Mouse (Mus musculus) midbrain, embryonic 10.5 days (tissue): ENCODE measurements at regions not wholly inside any gene's neighbourhood (a gene's known extent, or its start where the extent isn't known, plus 50 kb on each side); places are given as distances from the start of the nearest gene placed in this dataset.
A peak's percentile ranks its signal among the peaks of the same experiment; 100 is the strongest.

Source experiments
- DNase-seq: peaks from one replicate; pipeline ENCODE4 v3.0.0-alpha.2; 2017; ENCODE audit warnings: low spot score
- H3K27ac ChIP-seq: fragments of 300-500 bp; sonication (generic); replicated peaks from 2 replicates; pipeline ENCODE4 v1.5.1; 2016; ENCODE audit warnings: mild to moderate bottlenecking
- H3K27me3 ChIP-seq: fragments of 300-500 bp; sonication (generic); 2 replicates; pipeline ENCODE4 v1.6.1; 2016; ENCODE audit warnings: low read depth, mild to moderate bottlenecking; ENCODE audit not compliant: poor library complexity, severe bottlenecking
- H3K36me3 ChIP-seq: fragments of 300-500 bp; sonication (generic); 2 replicates; pipeline ENCODE4 v1.6.1; 2016; ENCODE audit warnings: mild to moderate bottlenecking, moderate library complexity
- H3K4me1 ChIP-seq: fragments of 300-500 bp; sonication (generic); 2 replicates; pipeline ENCODE4 v1.6.1; 2016
- H3K4me3 ChIP-seq: fragments of 300-500 bp; sonication (generic); 2 replicates; pipeline ENCODE4 v1.5.1; 2016; ENCODE audit warnings: mild to moderate bottlenecking, moderate library complexity
- H3K9me3 ChIP-seq: fragments of 300-500 bp; sonication (generic); replicated peaks from 2 replicates; pipeline ENCODE4 v1.6.1; 2016; ENCODE audit warnings: mild to moderate bottlenecking
- WGBS: fragments of 180-500 bp; shearing (Covaris S2); methylation state at CpG from one replicate; pipeline ENCODE4 v1.1.7; 2016; 5-methylcytosine and 5-hydroxymethylcytosine counted together

DNA sequence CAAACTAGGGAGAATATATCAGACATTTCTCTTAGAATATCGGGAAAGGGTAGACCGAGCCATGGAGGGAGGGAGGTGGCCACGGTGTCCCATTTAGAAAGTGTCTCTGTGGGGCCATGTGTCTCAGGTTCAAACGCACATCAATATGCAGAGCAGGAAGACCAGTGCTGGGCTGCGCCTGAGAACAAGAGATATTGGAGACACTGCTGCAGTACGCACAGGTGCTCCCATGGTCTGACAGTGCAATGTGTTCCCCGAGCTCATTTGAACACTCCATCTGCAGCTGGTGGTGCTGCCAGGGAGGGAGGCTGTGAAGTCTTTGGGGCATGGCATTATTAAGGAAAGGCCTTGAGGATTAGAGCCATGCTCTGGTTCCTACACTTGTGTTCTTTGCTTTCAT is 60.6 kb upstream of the Irf2bp2 start:
- DNase-seq = no peak
- 87% methylated on average over 7 of the region's 7 CpGs for WGBS
- Histone ChIP-seq H3K4me3 (no peak overlapping the region), H3K9me3 (no peaks in the 10 kb centered on the region), H3K27me3 (no peaks in the 10 kb centered on the region), H3K36me3 (no peaks in the 10 kb centered on the region), H3K4me1 (peaks cover 6% of the 10 kb centered on the region), H3K27ac (no peak overlapping the region)

DNA sequence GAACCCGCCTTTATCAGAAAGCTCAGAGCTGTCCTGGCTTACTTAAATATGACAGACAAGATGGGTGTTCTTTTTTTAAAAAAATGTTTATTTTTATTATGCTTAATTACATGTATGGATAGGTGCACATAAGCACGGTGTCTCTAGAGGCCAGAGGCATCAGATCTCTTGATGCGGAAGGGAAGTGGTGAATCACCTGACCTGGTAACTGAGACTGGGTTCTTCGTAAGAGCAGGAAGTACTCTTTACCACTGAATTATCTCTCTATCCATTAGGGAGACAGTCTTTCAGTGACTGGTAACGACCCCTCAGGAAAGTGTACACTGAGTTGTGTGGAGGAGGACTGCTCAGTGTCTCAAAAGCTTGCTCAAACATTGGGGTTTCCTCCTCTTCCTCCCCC is 58.4 kb upstream of the Irf2bp2 start:
- Histone ChIP-seq H3K4me1 (peaks cover 5% of the 10 kb centered on the region), H3K4me3 (no peak overlapping the region), H3K27ac (no peak overlapping the region), H3K36me3 (no peaks in the 10 kb centered on the region), H3K27me3 (no peaks in the 10 kb centered on the region), H3K9me3 (no peaks in the 10 kb centered on the region)
- WGBS = 92% methylated on average over 5 of the region's 5 CpGs
- no peak for DNase-seq

DNA sequence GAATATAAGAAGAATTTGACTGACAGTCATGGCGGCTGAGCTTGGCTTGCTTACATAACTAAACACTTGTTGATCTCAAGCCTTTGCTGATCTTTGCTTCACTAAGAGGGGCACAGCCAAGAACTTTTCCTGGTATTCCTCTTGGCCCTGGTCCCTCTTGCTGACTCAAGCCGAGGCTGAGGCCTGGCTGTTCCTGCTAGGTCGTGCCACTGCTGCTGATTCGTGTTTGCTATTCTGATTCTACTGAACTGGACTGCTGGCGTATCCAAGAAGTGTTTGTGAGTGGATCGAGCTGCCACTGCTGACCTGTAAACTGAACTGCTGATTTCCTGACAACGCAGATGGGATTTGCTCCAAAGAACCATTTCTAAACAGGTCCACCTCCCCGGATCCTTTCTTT is 57.2 kb upstream of the Irf2bp2 start:
- DNase-seq = no peak
- Histone ChIP-seq H3K36me3 (no peaks in the 10 kb centered on the region), H3K4me3 (no peak overlapping the region), H3K27ac (no peak overlapping the region), H3K27me3 (no peaks in the 10 kb centered on the region), H3K4me1 (peaks cover 9% of the 10 kb centered on the region), H3K9me3 (no peaks in the 10 kb centered on the region)
- WGBS = 89% methylated on average over 8 of the region's 8 CpGs

DNA sequence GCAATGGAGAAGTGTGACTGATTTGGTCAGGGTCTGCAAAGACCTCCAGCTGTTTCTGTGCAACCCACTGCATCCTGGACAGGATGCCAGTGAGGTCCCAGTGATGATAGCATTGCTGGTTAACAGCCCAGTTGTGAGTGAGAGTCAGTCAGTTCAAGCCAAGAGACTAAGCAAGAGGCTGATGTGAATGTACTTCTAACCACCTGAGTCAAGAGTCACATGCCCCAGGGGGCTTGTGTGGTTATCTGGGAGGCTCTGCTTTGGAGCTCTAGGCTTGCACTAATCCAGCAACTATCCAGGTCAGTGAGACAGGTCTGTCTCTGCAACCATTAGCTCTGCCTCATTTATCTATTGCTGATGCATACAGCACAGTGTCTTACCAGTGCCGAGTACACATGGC is 55.5 kb upstream of the Irf2bp2 start:
- no peaks in the 10 kb centered on the region for H3K36me3 ChIP-seq
- 91% methylated on average over 1 of the region's 1 CpGs for WGBS
- H3K4me1 ChIP-seq = 0 out of 2 replicates have a peak, but pooled peaks cover 4% of the 10 kb centered on the region
- H3K27me3 ChIP-seq = no peaks in the 10 kb centered on the region
- no peaks in the 10 kb centered on the region for H3K9me3 ChIP-seq
- H3K4me3 ChIP-seq = no peak overlapping the region
- no peak overlapping the region for H3K27ac ChIP-seq
- DNase-seq = no peak

DNA sequence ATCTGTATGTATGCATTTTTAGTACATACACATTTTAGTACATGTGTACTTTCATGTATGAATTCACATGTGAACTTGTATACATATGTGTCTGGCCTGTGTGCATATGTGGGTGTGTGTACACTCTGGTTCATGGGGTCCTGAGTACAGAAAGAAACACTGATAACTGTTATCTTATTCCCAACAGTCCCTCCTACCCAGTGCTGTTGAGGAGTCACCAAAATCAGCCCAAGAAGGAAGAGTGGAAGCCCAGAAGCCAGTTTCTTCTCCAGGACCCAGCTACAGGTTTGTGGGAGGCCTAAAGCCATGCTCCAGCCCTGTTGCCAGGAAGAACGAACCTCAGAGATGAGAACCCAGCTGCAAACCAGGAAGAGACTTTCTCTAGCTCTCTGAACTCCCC is 53.6 kb upstream of the Irf2bp2 start:
- H3K27ac ChIP-seq = no peak overlapping the region
- WGBS = 74% methylated on average over 1 of the region's 1 CpGs
- H3K27me3 ChIP-seq = no peaks in the 10 kb centered on the region
- no peak for DNase-seq
- H3K4me1 ChIP-seq = 0 out of 2 replicates have a peak, but pooled peaks cover 4% of the 10 kb centered on the region
- H3K4me3 ChIP-seq = no peak overlapping the region
- no peaks in the 10 kb centered on the region for H3K36me3 ChIP-seq
- peaks cover 4% of the 10 kb centered on the region; the same call in 1 of the 2 replicates for H3K9me3 ChIP-seq

DNA sequence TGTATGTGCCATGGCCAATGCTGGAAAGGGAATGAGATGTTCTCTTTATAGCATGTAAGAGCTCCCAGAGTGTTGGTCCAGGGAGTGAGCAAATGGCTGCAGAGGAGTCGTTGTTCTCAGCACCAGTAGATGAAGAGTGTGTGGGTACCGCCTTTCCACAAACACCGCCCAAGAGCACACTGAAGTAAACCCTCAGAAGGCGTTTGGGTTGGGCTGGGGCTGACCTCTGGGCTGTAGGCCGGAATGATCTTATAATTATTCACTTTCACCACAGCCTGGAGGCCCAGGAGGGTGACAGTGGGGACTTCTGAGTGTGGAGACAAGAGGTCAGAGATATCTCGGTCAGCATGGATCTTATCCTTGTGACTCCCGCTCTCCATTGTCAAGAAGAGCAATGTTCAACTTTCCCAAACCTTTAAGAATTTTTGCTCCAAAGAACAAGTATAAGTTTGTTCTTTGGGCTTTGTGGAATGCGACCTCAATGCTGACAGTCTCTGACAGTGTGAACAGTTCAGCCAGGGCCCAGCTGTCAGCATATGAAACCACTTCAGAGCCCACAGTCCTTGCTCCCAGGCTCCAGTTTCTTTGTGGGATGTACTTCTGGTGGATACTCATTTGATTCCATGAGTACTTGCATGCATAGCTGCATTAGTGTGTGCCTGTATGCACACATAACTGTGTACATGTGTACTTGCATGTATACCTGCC is 53.0 kb upstream of the Irf2bp2 start:
- Histone ChIP-seq H3K27ac (no peak overlapping the region), H3K36me3 (no peaks in the 10 kb centered on the region), H3K4me1 (0 out of 2 replicates have a peak, but pooled peaks cover 4% of the 10 kb centered on the region), H3K4me3 (no peak overlapping the region), H3K27me3 (no peaks in the 10 kb centered on the region), H3K9me3 (peaks cover 4% of the 10 kb centered on the region; the same call in 1 of the 2 replicates)
- DNase-seq = no peak
- 79% methylated on average over 8 of the region's 8 CpGs for WGBS

DNA sequence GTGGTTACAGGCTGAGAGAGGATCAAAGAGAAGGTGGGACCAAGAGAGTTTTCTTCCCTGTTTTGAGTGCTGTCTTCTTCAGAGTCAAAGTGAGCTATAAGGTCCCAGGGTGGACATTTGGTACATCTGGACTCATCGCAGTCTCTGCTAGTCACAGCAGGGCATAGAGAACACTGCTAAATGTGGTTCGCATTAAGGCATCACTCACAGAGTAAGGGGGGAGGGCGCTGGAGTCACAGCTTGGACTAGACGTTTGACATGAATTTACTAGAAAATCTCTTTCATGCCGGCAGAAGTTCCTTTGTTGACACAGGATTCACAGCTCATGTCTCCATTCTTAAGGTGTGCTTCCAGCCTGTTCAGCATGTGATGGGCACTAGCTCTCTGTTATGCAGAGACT is 50.4 kb upstream of the Irf2bp2 start:
- Histone ChIP-seq H3K4me1 (0 out of 2 replicates have a peak, but pooled peaks cover 4% of the 10 kb centered on the region), H3K9me3 (peaks cover 4% of the 10 kb centered on the region; the same call in 1 of the 2 replicates), H3K27ac (no peak overlapping the region), H3K36me3 (no peaks in the 10 kb centered on the region), H3K27me3 (no peaks in the 10 kb centered on the region), H3K4me3 (no peak overlapping the region)
- WGBS = 75% methylated on average over 5 of the region's 5 CpGs
- peak; percentile 18 for DNase-seq
